Mouse (Mus musculus) neural tube, embryonic 13.5 days (tissue): ENCODE data around the gene Gm2a. TPM values are rescaled to one million over a fixed set of nuclear protein-coding genes. Genes with fewer than 3 reads are reported as not detected.

Source experiments
- polyA plus RNA-seq: library from polyadenylated mRNA; unstranded; fragments of >200 nt; fragmentation: Nextera tagmentation; extraction: Ambion mirVana; gene quantifications from 2 replicates; pipeline ENCODE4 v1.2.1, GENCODE M21; 2015

Gene Gm2a
- polyA plus RNA-seq, 1 experiment from 2014 or later, result 20.3 TPM

Other genes with a start within 250 kb of the Gm2a start
- 10.9 and 13.3 TPM in 2 replicates for gene Lyrm7, start 237.2 kb upstream of the Gm2a start, polyA plus RNA-seq
- 715 and 824 TPM in 2 replicates for gene Hint1, start 231.7 kb upstream of the Gm2a start, polyA plus RNA-seq
- gene Gpx3, start 195.7 kb upstream of the Gm2a start, polyA plus RNA-seq, result 67.2 and 71.8 TPM in 2 replicates
- gene Tnip1, start 135.2 kb upstream of the Gm2a start, polyA plus RNA-seq, result 16.1 and 17.3 TPM in 2 replicates
- 104 and 106 TPM in 2 replicates for gene Anxa6, start 64.7 kb upstream of the Gm2a start, polyA plus RNA-seq
- gene Ccdc69, start 20.0 kb upstream of the Gm2a start, polyA plus RNA-seq, result 0.50 and 0.63 TPM in 2 replicates
- not detected in 2 replicates for gene Slc36a3, start 53.6 kb downstream of the Gm2a start, polyA plus RNA-seq
- 1.1 TPM in 2 replicates for gene Slc36a2, start 87.0 kb downstream of the Gm2a start, polyA plus RNA-seq
- gene Slc36a1, start 106.2 kb downstream of the Gm2a start, polyA plus RNA-seq, result 3.0 and 3.6 TPM in 2 replicates
- 0.10 TPM in 1 of 2 replicates, not detected in the other for gene Fat2, start 238.4 kb downstream of the Gm2a start, polyA plus RNA-seq